Mouse (Mus musculus) embryonic facial prominence, embryonic 12.5 days (tissue): ENCODE data around the gene Sox13. TPM values are rescaled to one million over a fixed set of nuclear protein-coding genes. Genes with fewer than 3 reads are reported as not detected.

Experiments
- ATAC-seq: fragments of 200-750 bp; cut with Nextera tagmentation; 2 replicates; pipeline ENCODE4 v1.8.0; 2017; ENCODE audit not compliant: insufficient number of reproducible peaks, insufficient read depth, low FRiP score, low TSS enrichment
- H3K27ac ChIP-seq: fragments of 300-500 bp; sonication (generic); 2 replicates; pipeline ENCODE4 v1.5.1; 2016; ENCODE audit warnings: mild to moderate bottlenecking
- H3K27me3 ChIP-seq: fragments of 300-500 bp; sonication (generic); 2 replicates; pipeline ENCODE4 v1.6.1; 2016; ENCODE audit warnings: mild to moderate bottlenecking, moderate library complexity
- H3K36me3 ChIP-seq: fragments of 300-500 bp; sonication (generic); 2 replicates; pipeline ENCODE4 v1.6.1; 2016; ENCODE audit warnings: mild to moderate bottlenecking
- H3K4me1 ChIP-seq: fragments of 300-500 bp; sonication (generic); 2 replicates; pipeline ENCODE4 v1.6.1; 2016
- H3K4me2 ChIP-seq: fragments of 300-500 bp; sonication (generic); replicated peaks from 2 replicates; pipeline ENCODE4 v1.6.1; 2016; ENCODE audit warnings: mild to moderate bottlenecking, moderate library complexity
- H3K4me3 ChIP-seq: fragments of 300-500 bp; sonication (generic); 2 replicates; pipeline ENCODE4 v1.5.1; 2016; ENCODE audit warnings: mild to moderate bottlenecking
- H3K9ac ChIP-seq: fragments of 300-500 bp; sonication (generic); 2 replicates; pipeline ENCODE4 v1.6.1; 2016; ENCODE audit warnings: mild to moderate bottlenecking, moderate library complexity
- H3K9me3 ChIP-seq: fragments of 300-500 bp; sonication (generic); 2 replicates; pipeline ENCODE4 v1.6.1; 2016; ENCODE audit warnings: mild to moderate bottlenecking, moderate library complexity
- WGBS: fragments of 180-500 bp; shearing (Covaris S2); methylation state at CpG from one replicate; pipeline ENCODE4 v1.1.7; 2016; 5-methylcytosine and 5-hydroxymethylcytosine counted together
- polyA plus RNA-seq: library from polyadenylated mRNA; unstranded; fragments of >200 nt; fragmentation: Nextera tagmentation; extraction: Ambion mirVana; gene quantifications from 2 replicates; pipeline ENCODE4 v1.2.1, GENCODE M21; 2016

Sox13 gene
- polyA plus RNA-seq, 1 experiment from 2014 or later, result 9.4 TPM

- H3K27me3 ChIP-seq, result no peaks in the 10 kb centered on the region
- no peak overlapping the region for H3K9ac ChIP-seq
- no peaks in the 10 kb centered on the region for H3K9me3 ChIP-seq
- no peak for ATAC-seq
- WGBS, result 66% methylated on average over 10 of the region's 10 CpGs
- no peaks in the 10 kb centered on the region for H3K4me1 ChIP-seq
- H3K4me2 ChIP-seq, result no peak overlapping the region
- H3K36me3 ChIP-seq, result 0 out of 2 replicates have a peak, but pooled peaks cover 3% of the 10 kb centered on the region
- no peak overlapping the region for H3K27ac ChIP-seq
- H3K4me3 ChIP-seq, result no peak overlapping the region
These were observed 44.8 kb downstream of the Sox13 start for GRCm38 (mm10) chr1:133379254-133379985.

- ATAC-seq, result no peak
- Histone ChIP-seq H3K4me1 (no peaks in the 10 kb centered on the region), H3K4me2 (no peak overlapping the region), H3K9ac (no peak overlapping the region), H3K36me3 (0 out of 2 replicates have a peak, but pooled peaks cover under 1% of the 10 kb centered on the region), H3K4me3 (no peak overlapping the region), H3K9me3 (no peaks in the 10 kb centered on the region), H3K27me3 (no peaks in the 10 kb centered on the region), H3K27ac (no peak overlapping the region)
- 92% methylated on average over 5 of the region's 5 CpGs for WGBS
These were observed 46.6 kb downstream of the Sox13 start for GRCm38 (mm10) chr1:133377547-133377946.

- H3K36me3 ChIP-seq, result no peaks in the 10 kb centered on the region
- H3K4me2 ChIP-seq, result no peak overlapping the region
- WGBS, result 77% methylated on average over 10 of the region's 10 CpGs
- ATAC-seq, result no peak
- no peak overlapping the region for H3K9ac ChIP-seq
- H3K4me3 ChIP-seq, result no peak overlapping the region
- no peak overlapping the region for H3K27ac ChIP-seq
- H3K9me3 ChIP-seq, result no peaks in the 10 kb centered on the region
- no peaks in the 10 kb centered on the region for H3K4me1 ChIP-seq
- H3K27me3 ChIP-seq, result no peaks in the 10 kb centered on the region
These were observed 48.4 kb downstream of the Sox13 start for GRCm38 (mm10) chr1:133375696-133376346.

GRCm38 (mm10) chr1:133372113-133372512, 52.1 kb downstream of the Sox13 start:
- ATAC-seq, result no peak

DNA sequence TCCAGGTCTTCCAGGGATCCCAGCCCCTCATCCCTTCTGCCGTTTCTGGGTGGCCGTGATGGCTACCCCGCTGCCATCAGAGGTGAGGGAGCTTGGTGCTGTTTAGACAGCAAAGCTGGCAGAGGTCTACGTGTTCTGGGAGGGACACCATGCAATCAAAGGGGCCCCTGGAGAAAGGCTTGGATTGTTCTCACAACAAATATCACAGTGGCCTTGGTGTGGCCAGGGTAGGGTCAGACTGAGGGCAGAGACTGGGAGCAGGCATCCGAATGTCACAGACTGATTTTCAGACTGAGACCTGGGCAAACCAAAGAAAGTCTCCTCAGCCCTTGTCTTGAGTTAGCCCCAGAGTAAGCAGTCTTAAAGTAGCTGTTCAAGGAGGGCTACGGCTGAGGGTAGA, 52.7 kb downstream of the Sox13 start:
- Histone ChIP-seq H3K4me3 (no peak overlapping the region), H3K9me3 (no peaks in the 10 kb centered on the region), H3K4me1 (peaks cover 11% of the 10 kb centered on the region), H3K36me3 (no peaks in the 10 kb centered on the region), H3K4me2 (no peak overlapping the region), H3K27ac (no peak overlapping the region), H3K9ac (no peak overlapping the region), H3K27me3 (no peaks in the 10 kb centered on the region)
- WGBS, result 84% methylated on average over 6 of the region's 6 CpGs
- ATAC-seq, result no peak

More at GRCm38 (mm10) chr1:133372113-133372512, 52.1 kb downstream of the Sox13 start:
- H3K27me3 ChIP-seq, result no peaks in the 10 kb centered on the region
- H3K9me3 ChIP-seq, result no peaks in the 10 kb centered on the region
- no peak overlapping the region for H3K4me2 ChIP-seq
- peaks cover 11% of the 10 kb centered on the region for H3K4me1 ChIP-seq
- H3K9ac ChIP-seq, result no peak overlapping the region
- WGBS, result 65% methylated on average over 8 of the region's 8 CpGs
- no peak overlapping the region for H3K27ac ChIP-seq
- no peak overlapping the region for H3K4me3 ChIP-seq
- no peaks in the 10 kb centered on the region for H3K36me3 ChIP-seq

DNA sequence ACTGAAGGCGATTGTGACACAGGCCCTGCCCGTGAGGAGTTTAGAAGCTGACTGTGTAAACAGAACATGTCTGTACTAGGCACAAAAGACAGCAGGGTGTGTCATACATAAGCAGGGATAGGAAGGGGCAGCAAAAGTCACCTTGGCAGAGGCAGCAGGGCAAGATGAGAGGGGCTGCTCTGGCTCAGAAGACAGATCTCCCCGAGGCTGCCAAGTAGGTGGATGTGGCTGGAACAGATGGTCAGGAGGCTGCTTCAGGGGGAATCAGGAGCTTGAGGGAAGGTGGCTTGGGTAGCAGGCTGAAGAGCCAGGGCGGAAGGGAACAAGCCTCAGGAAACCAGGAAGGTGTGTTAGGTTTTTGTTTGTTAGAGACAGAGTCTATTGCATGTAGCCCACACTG, 53.8 kb downstream of the Sox13 start:
- no peak overlapping the region for H3K4me3 ChIP-seq
- no peak overlapping the region for H3K4me2 ChIP-seq
- H3K27me3 ChIP-seq, result peaks cover 5% of the 10 kb centered on the region
- no peak overlapping the region for H3K9ac ChIP-seq
- ATAC-seq, result no peak
- H3K36me3 ChIP-seq, result no peaks in the 10 kb centered on the region
- no peak overlapping the region for H3K27ac ChIP-seq
- H3K4me1 ChIP-seq, result peaks cover 11% of the 10 kb centered on the region
- no peaks in the 10 kb centered on the region for H3K9me3 ChIP-seq
- 75% methylated on average over 4 of the region's 4 CpGs for WGBS

- no peaks in the 10 kb centered on the region for H3K36me3 ChIP-seq
- H3K4me3 ChIP-seq, result no peak overlapping the region
- peaks cover 22% of the 10 kb centered on the region for H3K27me3 ChIP-seq
- H3K27ac ChIP-seq, result no peak overlapping the region
- no peaks in the 10 kb centered on the region for H3K9me3 ChIP-seq
- H3K9ac ChIP-seq, result no peak overlapping the region
- 54% methylated on average over 10 of the region's 10 CpGs for WGBS
- H3K4me1 ChIP-seq, result peaks cover 19% of the 10 kb centered on the region
- no peak overlapping the region for H3K4me2 ChIP-seq
- ATAC-seq, result no peak
These were observed 55.5 kb downstream of the Sox13 start for GRCm38 (mm10) chr1:133368644-133369043.

GRCm38 (mm10) chr1:133367606-133368488, 56.3 kb downstream of the Sox13 start:
- Histone ChIP-seq H3K27me3 (peaks cover 29% of the 10 kb centered on the region), H3K4me1 (peaks cover 20% of the 10 kb centered on the region), H3K4me2 (no peak overlapping the region), H3K4me3 (no peak overlapping the region), H3K9me3 (no peaks in the 10 kb centered on the region), H3K36me3 (no peaks in the 10 kb centered on the region), H3K9ac (no peak overlapping the region), H3K27ac (peak overlapping the region; percentile 8; the same call in 1 of the 2 replicates)
- no peak for ATAC-seq
- 9% methylated on average over 11 of the region's 11 CpGs for WGBS

GRCm38 (mm10) chr1:133366951-133367605, 57.1 kb downstream of the Sox13 start:
- Histone ChIP-seq H3K4me2 (no peak overlapping the region), H3K27me3 (peaks cover 32% of the 10 kb centered on the region), H3K4me1 (peaks cover 20% of the 10 kb centered on the region), H3K27ac (0 out of 2 replicates have a peak overlapping the region, but pooled peaks have one; percentile 8), H3K4me3 (no peak overlapping the region), H3K9ac (no peak overlapping the region), H3K9me3 (no peaks in the 10 kb centered on the region), H3K36me3 (no peaks in the 10 kb centered on the region)
- no peak for ATAC-seq
- WGBS, result 31% methylated on average over 10 of the region's 10 CpGs

DNA sequence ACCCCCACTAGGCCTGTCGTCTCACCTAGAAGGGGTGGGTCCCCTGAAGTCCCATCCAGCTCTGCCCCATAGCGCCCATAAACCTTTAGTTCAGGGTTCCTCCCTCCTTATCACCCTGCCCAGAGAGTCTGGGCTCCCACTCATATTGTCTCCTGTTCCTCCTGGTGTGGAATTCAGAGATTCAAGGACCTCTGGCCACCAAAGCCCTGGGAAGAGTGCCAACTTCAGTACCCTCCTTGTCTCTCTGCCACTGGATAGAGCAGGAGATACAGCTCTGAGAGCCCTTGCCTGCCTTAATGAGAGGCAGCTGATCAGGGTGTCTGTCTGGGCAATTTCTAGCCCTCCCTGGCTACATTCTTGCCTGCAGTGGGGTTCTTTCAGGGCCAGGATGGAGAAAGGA, 59.3 kb downstream of the Sox13 start:
- peaks cover 32% of the 10 kb centered on the region for H3K27me3 ChIP-seq
- H3K4me1 ChIP-seq, result peaks cover 20% of the 10 kb centered on the region
- 52% methylated on average over 2 of the region's 2 CpGs for WGBS
- no peaks in the 10 kb centered on the region for H3K9me3 ChIP-seq
- H3K36me3 ChIP-seq, result no peaks in the 10 kb centered on the region
- H3K9ac ChIP-seq, result no peak overlapping the region
- no peak overlapping the region for H3K4me2 ChIP-seq
- no peak overlapping the region for H3K4me3 ChIP-seq
- H3K27ac ChIP-seq, result no peak overlapping the region
- no peak for ATAC-seq

DNA sequence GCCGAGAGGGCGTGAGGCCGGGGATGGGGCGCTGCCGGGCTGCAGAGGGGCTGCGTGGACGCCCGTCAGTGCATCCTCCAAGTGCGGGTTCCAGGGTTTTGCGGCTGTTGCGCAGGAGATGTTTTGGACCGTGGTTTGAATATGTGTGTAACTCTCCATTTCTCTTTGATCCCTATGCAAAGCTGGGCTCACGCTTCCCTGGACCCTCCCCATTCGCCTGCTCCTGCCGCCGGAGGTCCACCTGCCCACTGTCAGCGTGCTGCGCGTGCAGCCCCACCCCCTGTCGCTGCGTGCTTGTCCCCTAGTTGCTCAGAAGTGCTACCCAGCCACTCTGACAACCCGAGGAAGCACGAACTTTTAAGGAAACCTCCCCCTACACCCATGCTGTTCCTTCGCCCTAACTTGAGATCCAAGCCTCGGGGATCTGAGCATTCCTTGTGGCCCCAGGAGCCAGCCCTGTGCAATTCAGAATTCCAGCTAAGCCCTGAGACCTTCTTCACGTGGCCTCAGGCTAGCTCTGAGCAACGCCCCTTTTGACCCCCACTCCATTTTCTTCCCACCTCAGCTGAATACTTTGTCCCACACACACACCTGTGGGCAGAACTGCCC, 60.1 kb downstream of the Sox13 start:
- H3K9me3 ChIP-seq, result no peaks in the 10 kb centered on the region
- peaks cover 32% of the 10 kb centered on the region for H3K27me3 ChIP-seq
- WGBS, result 2% methylated on average over 27 of the region's 27 CpGs
- peak overlapping the region; percentile 38; the same call in 1 of the 2 replicates for H3K9ac ChIP-seq
- peaks cover 20% of the 10 kb centered on the region for H3K4me1 ChIP-seq
- H3K36me3 ChIP-seq, result no peaks in the 10 kb centered on the region
- peak overlapping the region; percentile 97 for H3K4me2 ChIP-seq
- ATAC-seq, result no peak
- H3K27ac ChIP-seq, result no peak overlapping the region
- peak overlapping the region; percentile 66 for H3K4me3 ChIP-seq
